Mouse (Mus musculus) heart, postnatal 0 days (tissue): ENCODE data around the gene Spem1. TPM values are rescaled to one million over a fixed set of nuclear protein-coding genes. Genes with fewer than 3 reads are reported as not detected.

Experiments used
- ATAC-seq: fragments of 200-750 bp; cut with Nextera tagmentation; 2 replicates; pipeline ENCODE4 v1.8.0; 2017; ENCODE audit warnings: low read depth, moderate number of reproducible peaks, moderate library complexity; ENCODE audit not compliant: insufficient read depth
- DNase-seq: peaks from one replicate; pipeline ENCODE4 v3.0.0-alpha.2; 2016; ENCODE audit warnings: low spot score
- H3K27ac ChIP-seq: fragments of 300-500 bp; sonication (generic); 2 replicates; pipeline ENCODE4 v1.5.1; 2014; ENCODE audit warnings: low read depth, mild to moderate bottlenecking
- H3K27me3 ChIP-seq: fragments of 300-500 bp; sonication (generic); 2 replicates; pipeline ENCODE4 v1.6.1; 2014; ENCODE audit warnings: low read length, mixed read lengths; ENCODE audit not compliant: control insufficient read depth, insufficient read depth
- H3K36me3 ChIP-seq: fragments of 300-500 bp; sonication (generic); replicated peaks from 2 replicates; pipeline ENCODE4 v1.6.1; 2014; ENCODE audit warnings: low read length, mixed read lengths; ENCODE audit not compliant: control insufficient read depth, insufficient read depth
- H3K4me1 ChIP-seq: fragments of 300-500 bp; sonication (generic); 2 replicates; pipeline ENCODE4 v1.6.1; 2014; ENCODE audit warnings: antibody characterized with exemption; ENCODE audit not compliant: control insufficient read depth, insufficient read depth
- H3K4me2 ChIP-seq: fragments of 300-500 bp; sonication (generic); 2 replicates; pipeline ENCODE4 v1.6.1; 2014; ENCODE audit warnings: low read depth, mild to moderate bottlenecking, low read length, moderate library complexity
- H3K4me3 ChIP-seq: fragments of 300-500 bp; sonication (generic); 2 replicates; pipeline ENCODE4 v1.5.1; 2014; ENCODE audit warnings: low read depth, low read length
- H3K9ac ChIP-seq: fragments of 300-500 bp; sonication (generic); replicated peaks from 2 replicates; pipeline ENCODE4 v1.6.1; 2014; ENCODE audit warnings: low read depth, low read length, mixed read lengths
- H3K9me3 ChIP-seq: fragments of 300-500 bp; sonication (generic); replicated peaks from 2 replicates; pipeline ENCODE4 v1.6.1; 2016; ENCODE audit warnings: low read length; ENCODE audit not compliant: control insufficient read depth
- CTCF ChIP-seq: IDR thresholded peaks from 2 replicates; pipeline ENCODE4 v1.5.1; 2016; ENCODE audit warnings: antibody characterized with exemption, control low read depth, low read depth
- EP300 ChIP-seq: IDR thresholded peaks from 2 replicates; pipeline ENCODE4 v1.6.1; 2016; ENCODE audit warnings: antibody characterized with exemption, low read depth
- WGBS: fragments of 180-500 bp; shearing (Covaris S2); extraction: QIAGEN DNeasy Blood & Tissue Kit; methylation state at CpG from one replicate; pipeline ENCODE4 v1.1.7; 2014; 5-methylcytosine and 5-hydroxymethylcytosine counted together
- polyA plus RNA-seq: library from polyadenylated mRNA; unstranded; fragments of >200 nt; fragmentation: Nextera tagmentation; extraction: Ambion mirVana; gene quantifications from 2 replicates; pipeline ENCODE4 v1.2.1, GENCODE M21; 2015
- total RNA-seq: library from RNA; depleted of rRNA; stranded (reverse); fragments of >200 nt; gene quantifications from 2 replicates; pipeline ENCODE4 v1.2.3, GENCODE M21; 2014; ENCODE audit warnings: low replicate concordance

The Spem1 gene
- total and polyA plus RNA-seq, 2 experiments from 2014 or later: not detected

DNA sequence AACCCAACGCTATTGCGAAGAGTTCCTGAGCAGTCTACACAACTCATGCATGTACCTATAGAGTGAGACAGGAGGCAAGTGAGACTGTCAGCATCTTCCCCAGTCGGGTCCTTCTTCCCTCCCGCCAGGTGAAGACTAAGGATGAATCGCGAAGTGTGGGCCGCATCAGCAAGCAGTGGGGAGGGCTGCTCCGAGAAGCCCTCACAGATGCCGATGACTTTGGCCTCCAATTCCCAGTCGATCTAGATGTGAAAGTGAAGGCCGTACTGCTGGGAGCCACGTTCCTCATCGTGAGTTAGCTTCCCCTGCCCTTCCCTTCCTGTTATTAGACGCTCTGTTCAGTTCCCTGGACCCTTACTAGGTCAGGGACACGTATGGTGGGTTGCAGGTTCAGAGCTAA, 27.9 kb upstream of the Spem1 start:
- H3K4me2 ChIP-seq: no peak overlapping the region
- WGBS: 89% methylated on average over 15 of the region's 15 CpGs
- no peak for DNase-seq
- H3K36me3 ChIP-seq: peaks cover 41% of the 10 kb centered on the region
- no peaks in the 10 kb centered on the region for H3K27me3 ChIP-seq
- ATAC-seq: no peak
- H3K9me3 ChIP-seq: no peaks in the 10 kb centered on the region
- H3K9ac ChIP-seq: no peak overlapping the region
- no peak for TF ChIP-seq EP300
- no peak overlapping the region for H3K27ac ChIP-seq
- no peak overlapping the region for H3K4me3 ChIP-seq
- peaks cover 20% of the 10 kb centered on the region; the same call in 1 of the 2 replicates for H3K4me1 ChIP-seq

DNA sequence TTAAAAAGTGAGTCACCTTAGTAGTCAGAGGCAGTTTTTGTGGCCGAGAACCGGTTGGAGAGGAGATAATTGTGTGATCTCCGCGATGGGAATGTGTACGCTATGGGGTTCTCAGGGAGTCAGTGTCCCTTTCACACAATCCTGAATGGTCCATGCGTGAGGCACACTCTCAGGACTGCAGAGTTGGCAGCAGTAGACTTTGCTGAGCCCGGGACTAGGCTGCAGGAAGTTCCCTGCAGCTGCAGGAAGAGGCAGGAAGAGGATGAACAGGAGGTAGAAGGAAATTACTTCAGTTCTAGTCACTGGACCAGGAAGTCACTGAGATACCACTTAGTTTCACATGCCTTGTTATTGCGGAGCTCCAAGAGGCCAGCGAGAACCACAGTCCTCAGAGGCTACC, 27.1 kb upstream of the Spem1 start:
- H3K9ac ChIP-seq: no peak overlapping the region
- DNase-seq: no peak

DNA sequence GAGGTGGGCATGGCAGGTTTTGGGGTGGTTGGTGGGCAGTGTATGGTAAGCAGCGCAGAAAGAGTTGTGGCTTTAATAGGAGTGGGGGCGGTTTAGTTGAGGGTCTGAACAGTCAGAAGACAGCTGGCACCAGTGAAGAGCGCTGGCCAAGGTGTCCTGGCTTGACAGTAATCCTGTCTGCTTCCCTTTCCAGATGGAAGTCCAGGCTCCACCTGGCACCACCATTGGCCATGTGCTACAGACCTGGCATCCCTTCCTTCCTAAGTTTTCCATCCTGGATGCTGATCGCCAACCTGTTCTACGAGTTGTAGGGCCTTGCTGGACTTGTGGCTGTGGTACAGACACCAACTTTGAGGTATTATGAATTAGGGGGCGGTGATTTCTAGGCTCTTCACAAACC, 26.0 kb upstream of the Spem1 start:
- no peak overlapping the region for H3K9ac ChIP-seq
- H3K4me1 ChIP-seq: peaks cover 20% of the 10 kb centered on the region; the same call in 1 of the 2 replicates
- H3K27me3 ChIP-seq: no peaks in the 10 kb centered on the region
- no peak overlapping the region for H3K27ac ChIP-seq
- TF ChIP-seq EP300: no peak
- no peak for TF ChIP-seq CTCF
- 95% methylated on average over 6 of the region's 6 CpGs for WGBS
- no peaks in the 10 kb centered on the region for H3K9me3 ChIP-seq
- ATAC-seq: no peak
- no peak overlapping the region for H3K4me3 ChIP-seq
- H3K4me2 ChIP-seq: no peak overlapping the region
- DNase-seq: no peak
- H3K36me3 ChIP-seq: peaks cover 41% of the 10 kb centered on the region

More for the DNA sequence above, 27.1 kb upstream of the Spem1 start:
- H3K36me3 ChIP-seq: peaks cover 41% of the 10 kb centered on the region
- WGBS: 80% methylated on average over 9 of the region's 9 CpGs
- no peak overlapping the region for H3K4me2 ChIP-seq
- H3K4me1 ChIP-seq: peaks cover 20% of the 10 kb centered on the region; the same call in 1 of the 2 replicates
- no peak for TF ChIP-seq EP300
- no peak for TF ChIP-seq CTCF
- no peaks in the 10 kb centered on the region for H3K9me3 ChIP-seq
- no peaks in the 10 kb centered on the region for H3K27me3 ChIP-seq
- H3K4me3 ChIP-seq: no peak overlapping the region
- no peak for ATAC-seq
- peak overlapping the region; percentile 56 for H3K27ac ChIP-seq

DNA sequence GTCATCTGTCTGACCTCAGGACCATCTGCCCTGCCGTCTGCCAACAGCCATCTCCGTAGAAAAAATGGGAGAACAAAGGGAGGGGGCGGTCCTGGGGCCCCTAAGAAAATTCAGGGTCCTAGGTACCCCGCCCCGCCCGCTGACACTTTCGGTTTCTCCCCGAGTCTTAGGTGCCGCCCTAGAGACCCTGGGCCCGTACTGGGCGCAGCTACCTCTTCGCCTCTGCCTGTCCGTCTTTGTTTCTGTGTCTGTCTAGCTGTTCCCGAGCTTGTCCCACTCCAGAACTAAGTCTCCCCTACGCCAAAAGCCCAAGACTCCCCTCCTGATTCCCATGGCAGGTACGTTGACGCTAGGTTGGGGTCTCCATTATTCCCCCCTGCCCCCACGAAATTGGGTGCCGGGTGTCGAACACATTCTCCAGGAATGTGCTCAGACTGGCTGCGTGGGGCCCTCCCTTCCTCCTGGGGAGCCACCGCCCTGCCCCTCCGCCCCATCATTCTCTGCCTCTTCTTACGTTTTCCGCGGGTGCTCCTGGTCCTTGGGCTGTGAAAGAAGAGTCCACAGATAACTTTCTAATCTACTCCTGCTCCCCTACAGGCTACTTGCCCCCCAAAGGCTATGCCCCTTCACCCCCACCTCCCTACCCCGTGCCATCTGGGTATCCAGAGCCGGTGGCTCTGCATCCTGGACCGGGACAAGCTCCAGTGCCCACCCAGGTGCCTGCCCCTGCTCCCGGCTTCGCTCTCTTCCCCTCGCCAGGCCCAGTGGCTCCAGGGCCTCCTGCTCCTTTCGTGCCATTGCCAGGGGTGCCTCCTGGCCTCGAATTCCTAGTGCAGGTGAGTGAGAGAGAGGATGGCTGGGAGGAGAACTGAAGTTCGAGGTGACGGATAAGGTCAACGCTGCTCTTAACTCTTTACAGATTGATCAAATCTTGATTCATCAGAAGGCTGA, 25.0 kb upstream of the Spem1 start:
- H3K36me3 ChIP-seq: peaks cover 38% of the 10 kb centered on the region
- no peaks in the 10 kb centered on the region for H3K9me3 ChIP-seq
- peak overlapping the region; percentile 77 for H3K9ac ChIP-seq
- H3K4me3 ChIP-seq: peak overlapping the region; percentile 79
- TF ChIP-seq EP300 (no peak), CTCF (no peak)
- no peaks in the 10 kb centered on the region for H3K27me3 ChIP-seq
- H3K27ac ChIP-seq: peak overlapping the region; percentile 90
- ATAC-seq (peak; percentile 37), DNase-seq (no peak)
- peak overlapping the region; percentile 63 for H3K4me2 ChIP-seq
- WGBS: 13% methylated on average over 36 of the region's 37 CpGs
- peaks cover 20% of the 10 kb centered on the region; the same call in 1 of the 2 replicates for H3K4me1 ChIP-seq

DNA sequence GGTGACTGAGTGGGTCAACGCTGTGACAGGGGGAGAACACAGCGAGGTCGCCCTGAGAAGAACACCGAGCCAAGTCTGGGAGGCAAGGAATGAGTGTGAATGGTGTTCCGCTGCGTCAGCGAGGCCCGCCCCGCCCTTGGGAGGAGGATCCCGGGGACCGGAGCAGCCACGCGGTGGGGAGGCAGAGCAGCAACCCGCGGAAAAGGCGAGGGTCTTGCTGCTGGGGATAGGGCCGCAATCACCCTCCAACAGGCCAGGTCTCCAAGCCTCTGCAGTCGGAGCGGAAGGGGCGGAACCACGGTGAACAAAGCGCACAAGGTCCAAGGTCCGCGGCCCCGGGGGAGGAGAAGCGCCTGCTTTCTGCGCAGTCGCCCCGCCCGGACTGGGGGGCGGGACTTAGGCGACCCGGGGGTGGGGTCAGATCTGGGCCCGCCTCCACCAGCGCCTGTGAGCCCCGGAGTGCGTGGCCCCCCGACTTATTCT, 24.3 kb upstream of the Spem1 start, which contains the start of gene Plscr3:
Gene Plscr3 (plus strand): TSS at position 179 of the 483 bp plus-strand sequence.
- peak within 1 kb of the TSS; percentile 90 for H3K27ac ChIP-seq
- ATAC-seq: peak; percentile 95
- TF ChIP-seq EP300 (no peak), CTCF (no peak)
- 0% methylated on average over 37 of the region's 38 CpGs for WGBS
- peaks cover 31% of the 10 kb centered on the region for H3K36me3 ChIP-seq
- no peaks in the 10 kb centered on the region for H3K9me3 ChIP-seq
- peak within 1 kb of the TSS; percentile 77 for H3K9ac ChIP-seq
- H3K4me3 ChIP-seq: peak within 1 kb of the TSS; percentile 79
- H3K27me3 ChIP-seq: no peaks in the 10 kb centered on the region
- peak within 1 kb of the TSS; percentile 63 for H3K4me2 ChIP-seq
- DNase-seq: peak; percentile 95
- peaks cover 20% of the 10 kb centered on the region; the same call in 1 of the 2 replicates for H3K4me1 ChIP-seq
